Mouse (Mus musculus): Measurements from ENCODE around the gene Gm4707.
"Not testable (repeated sequence)": the region's sequence is repeated elsewhere in the genome, so short reads cannot be mapped to it uniquely, and the experiment has no call there.

The Gm4707 gene

DNA sequence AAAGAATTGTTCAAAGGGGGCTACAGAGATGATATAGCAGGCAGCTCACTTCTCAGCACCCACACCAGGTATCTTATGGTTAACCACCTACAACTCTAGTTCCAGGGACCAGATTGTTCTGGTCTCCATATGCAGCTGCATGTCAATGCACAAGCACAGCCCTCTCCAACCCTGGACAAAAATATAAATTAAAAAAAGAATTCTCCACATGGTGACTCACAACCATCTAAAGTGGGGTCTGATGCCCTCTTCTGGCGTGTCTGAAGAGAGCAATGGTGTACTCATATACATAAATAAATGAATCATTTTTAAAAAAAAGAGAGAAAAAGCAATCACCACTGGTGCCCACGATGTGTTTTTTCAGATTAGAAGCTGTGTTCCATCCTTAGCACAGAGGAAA lies 15.0 kb downstream of the Gm4707 start:
- no peak for DNase-seq (ENCODE audit: low spot score)

DNA sequence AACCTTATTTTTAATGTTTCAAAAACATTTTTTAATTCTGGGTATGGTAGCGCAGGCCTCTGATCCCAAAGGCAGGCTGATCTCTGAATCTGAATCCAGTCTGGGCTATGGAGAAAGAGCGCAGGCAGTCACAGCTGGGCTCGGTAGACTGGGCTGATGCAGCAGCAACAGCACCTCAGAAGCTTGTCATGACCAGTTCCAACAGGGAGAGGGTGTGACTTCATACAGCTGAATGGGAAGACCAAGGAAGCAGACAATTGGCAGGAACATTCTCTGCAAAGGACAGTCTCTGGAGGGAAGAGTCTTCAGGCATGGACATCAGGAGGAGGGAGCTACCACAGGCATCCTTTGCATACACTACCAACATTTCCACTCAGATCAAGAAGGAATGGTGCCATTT lies 15.6 kb downstream of the Gm4707 start:
- no peak for DNase-seq (ENCODE audit: low spot score)

DNA sequence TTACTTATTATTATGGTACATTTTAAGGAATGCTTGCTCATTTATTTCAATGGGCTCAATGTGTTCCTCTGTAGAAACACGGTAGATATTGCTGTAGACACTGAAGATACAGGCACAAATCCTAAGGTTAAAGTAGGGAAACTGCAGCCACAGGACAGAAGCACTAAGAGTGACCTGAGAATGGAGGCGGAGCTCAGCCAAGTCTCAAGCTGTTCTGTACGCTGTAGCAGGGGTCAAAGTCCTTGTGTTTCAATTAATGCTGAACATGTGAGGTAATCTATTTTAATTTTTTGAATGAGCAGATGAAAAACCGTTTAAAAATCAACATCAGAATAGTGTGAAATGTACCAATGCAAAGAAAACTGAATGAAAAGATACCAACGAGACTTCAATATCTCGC lies 16.4 kb downstream of the Gm4707 start:
- DNase-seq (ENCODE audit: low spot score) = no peak

- DNase-seq (ENCODE audit: low spot score) = not testable (repeated sequence)
Measured at GRCm38 (mm10) chr17:71422502-71422901, 37.2 kb downstream of the Gm4707 start.

DNA sequence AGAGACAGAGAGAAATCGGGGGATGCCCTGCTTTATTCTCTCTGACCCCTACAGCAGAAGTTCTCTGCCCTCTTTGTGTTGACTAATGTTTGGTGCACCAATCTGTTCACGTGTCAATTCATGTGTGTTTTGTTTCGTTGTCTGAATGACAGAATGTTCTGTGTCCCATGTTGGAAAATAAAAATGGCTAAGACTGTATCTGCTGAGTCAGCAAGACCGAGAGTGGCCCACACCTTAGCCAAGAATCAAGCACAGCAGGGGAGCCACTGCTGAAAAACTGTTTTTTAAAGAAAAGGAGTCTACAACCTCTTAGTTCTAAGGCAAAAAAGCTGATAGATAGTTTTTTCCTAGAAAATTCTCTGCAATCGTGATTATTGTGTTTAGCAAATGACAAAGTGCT lies 40.3 kb downstream of the Gm4707 start:
- not testable (repeated sequence) for DNase-seq (ENCODE audit: low spot score)

DNA sequence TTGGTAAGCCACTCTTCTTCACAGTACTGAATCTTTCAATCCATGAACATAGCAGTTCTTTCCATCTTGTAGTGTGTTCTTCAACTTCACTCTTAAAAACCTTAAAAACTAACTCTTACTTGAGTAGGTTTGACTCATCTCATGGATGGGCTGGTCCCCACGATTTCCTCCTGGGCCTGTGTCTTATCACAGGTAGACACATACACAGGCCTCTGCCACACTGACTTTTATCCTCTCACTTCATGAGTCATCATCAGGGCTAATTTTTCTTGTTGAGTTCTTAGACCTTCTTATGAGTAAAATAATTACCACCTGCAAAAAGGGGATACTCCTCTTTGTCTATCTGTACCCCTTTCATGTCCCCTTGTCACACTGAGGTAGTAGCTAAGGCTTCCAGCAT lies 42.7 kb downstream of the Gm4707 start:
- DNase-seq (ENCODE audit: low spot score) = no peak

All from urinary bladder, postnatal 14 days (tissue).